Mouse (Mus musculus) inflammation-experienced regulatory T-cells, adult 6 months (primary cell): ENCODE measurements around the gene Ttc3. TPM values are rescaled to one million over a fixed set of nuclear protein-coding genes. Genes with fewer than 3 reads are reported as not detected.
"Not testable (repeated sequence)": the region's sequence is repeated elsewhere in the genome, so short reads cannot be mapped to it uniquely, and the experiment has no call there.

Experiments
- ATAC-seq: one replicate; pipeline ENCODE4 v1.8.0; 2017
- polyA plus RNA-seq, 3 experiments: library from polyadenylated mRNA; unstranded; fragments of 100-300 nt; shearing (Covaris generic); gene quantifications; one replicate each; pipeline ENCODE4 v1.2.1; 2017

The Ttc3 gene
- polyA plus RNA-seq, result 100 to 1,000 TPM in 1 of 3 experiments, 10 to 100 TPM in 2; 30.0 to 103 (median 89.3) TPM

GRCm38 (mm10) chr16:94370173-94370914 is at the start of gene Ttc3:
TSS of gene Ttc3 (plus strand) at chr16:94370618.
- peak; percentile 44 for ATAC-seq

GRCm38 (mm10) chr16:94323681-94324080 is 46.7 kb upstream of the Ttc3 start:
- ATAC-seq, result no peak

- no peak for ATAC-seq
Observed at GRCm38 (mm10) chr16:94326008-94326407, 44.4 kb upstream of the Ttc3 start.

- ATAC-seq, result peak; percentile 29
Observed at GRCm38 (mm10) chr16:94327781-94328711, 42.4 kb upstream of the Ttc3 start, which contains the start of gene Ripply3. TSS of gene Ripply3 (plus strand) at chr16:94328420.

GRCm38 (mm10) chr16:94328881-94329867 is 41.2 kb upstream of the Ttc3 start:
- ATAC-seq, result peak; percentile 62

- no peak for ATAC-seq
Observed at GRCm38 (mm10) chr16:94330429-94330828, 40.0 kb upstream of the Ttc3 start.

- peak; percentile 5 for ATAC-seq
Observed at GRCm38 (mm10) chr16:94331233-94331885, 39.1 kb upstream of the Ttc3 start.

- ATAC-seq, result peak; percentile 60
Observed at GRCm38 (mm10) chr16:94331886-94332252, 38.5 kb upstream of the Ttc3 start.

- ATAC-seq, result no peak
Observed at GRCm38 (mm10) chr16:94335656-94336055, 34.8 kb upstream of the Ttc3 start.

GRCm38 (mm10) chr16:94339164-94340160 is 31.0 kb upstream of the Ttc3 start:
- not testable (repeated sequence) for ATAC-seq

- ATAC-seq, result no peak
Observed at GRCm38 (mm10) chr16:94345733-94346132, 24.7 kb upstream of the Ttc3 start.

- ATAC-seq, result no peak
Observed at GRCm38 (mm10) chr16:94347080-94347731, 23.2 kb upstream of the Ttc3 start.

- ATAC-seq, result no peak
Observed at GRCm38 (mm10) chr16:94348779-94349178, 21.6 kb upstream of the Ttc3 start.

- no peak for ATAC-seq
Observed at GRCm38 (mm10) chr16:94349588-94350286, 20.7 kb upstream of the Ttc3 start.

GRCm38 (mm10) chr16:94350287-94350677 is 20.1 kb upstream of the Ttc3 start:
- ATAC-seq, result no peak

GRCm38 (mm10) chr16:94354450-94354849 is 16.0 kb upstream of the Ttc3 start:
- ATAC-seq, result peak; percentile 100

- no peak for ATAC-seq
Observed at GRCm38 (mm10) chr16:94356046-94356445, 14.4 kb upstream of the Ttc3 start.

- ATAC-seq, result no peak
Observed at GRCm38 (mm10) chr16:94356776-94357494, 13.5 kb upstream of the Ttc3 start.
